Mouse (Mus musculus) mature B cell (primary cell): Measurements from ENCODE around the gene Art5.
"Not testable (repeated sequence)": the region's sequence is repeated elsewhere in the genome, so short reads cannot be mapped to it uniquely, and the experiment has no call there.

Experiments
- in situ Hi-C: fragments of 300-500 bp; cut with MboI; formaldehyde crosslinking; loops from 2 replicates; pipeline ENCODE4 v1.14.3; 2019

The Art5 gene

DNA sequence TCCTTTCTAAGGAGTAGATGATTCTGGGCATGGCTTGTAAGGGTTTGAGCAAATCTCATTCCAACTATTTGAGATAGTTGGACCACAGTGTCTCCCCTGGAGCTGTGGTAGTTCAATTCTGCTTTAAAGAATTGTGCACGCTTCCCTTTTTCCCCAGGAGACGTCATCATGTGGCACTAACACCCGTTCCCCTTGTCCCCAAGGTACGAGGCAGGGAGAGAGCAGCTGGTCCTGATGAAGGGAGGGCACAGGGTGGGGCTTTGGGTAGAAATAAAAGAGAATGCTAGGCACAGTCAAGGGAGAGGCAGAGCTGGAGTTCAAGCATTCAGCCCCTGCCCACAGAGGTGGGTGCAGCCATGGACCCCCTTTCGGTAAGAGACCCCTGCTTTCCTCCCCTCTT is 26.5 kb downstream of the Art5 start, which contains the start of gene Trpc2:
TSS of gene Trpc2 (plus strand) at position 301 of the 400 bp plus-strand sequence.
- in situ Hi-C loops = loop anchor here (25.0 kb wide), 1 partner anchor 421 kb away; the partner anchor contains the start of gene Clpb

DNA sequence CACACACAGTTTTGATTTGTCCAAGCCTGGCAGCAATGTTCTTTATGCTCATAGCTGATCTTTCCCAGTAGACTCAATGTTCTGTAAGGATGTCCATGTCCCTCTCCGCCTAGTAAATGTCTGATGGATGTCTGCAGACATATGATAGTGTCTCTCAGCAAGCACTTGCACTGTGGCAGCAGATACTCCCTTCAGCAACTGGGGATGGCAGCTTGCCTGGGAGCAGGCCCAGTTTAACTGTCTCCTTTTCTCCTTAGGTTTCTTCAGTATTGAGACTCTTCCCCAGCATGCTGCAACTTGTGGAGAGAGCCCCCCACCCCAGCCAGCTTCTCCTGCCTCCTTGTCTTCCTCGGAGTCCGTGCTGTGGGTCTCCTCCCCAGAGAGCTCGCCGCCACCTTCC is 27.5 kb downstream of the Art5 start:
- in situ Hi-C loops = loop anchor here (25.0 kb wide), 1 partner anchor 419 kb away; the partner anchor contains the start of gene Clpb

DNA sequence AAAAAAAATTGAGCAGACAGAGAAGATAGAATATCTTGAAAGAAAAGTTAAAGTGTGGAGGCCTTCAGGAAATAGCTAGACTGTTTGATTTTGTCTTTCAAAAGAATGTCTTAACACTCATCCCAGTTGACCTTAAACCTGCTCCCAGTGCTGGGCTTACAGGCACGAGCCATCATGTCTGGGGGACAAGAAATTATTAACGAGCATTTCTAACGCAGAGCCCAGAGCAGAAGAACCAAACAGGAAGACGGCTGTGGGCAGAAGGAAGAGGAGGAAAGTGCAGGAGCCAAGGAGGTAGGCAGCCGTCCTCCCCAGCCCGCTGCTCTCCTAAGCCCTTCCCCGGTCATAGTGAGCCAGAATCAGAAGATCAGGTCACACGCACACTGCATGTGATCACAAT is 29.0 kb downstream of the Art5 start:
- in situ Hi-C loops = loop anchor here (25.0 kb wide), 1 partner anchor 418 kb away; the partner anchor contains the start of gene Clpb

DNA sequence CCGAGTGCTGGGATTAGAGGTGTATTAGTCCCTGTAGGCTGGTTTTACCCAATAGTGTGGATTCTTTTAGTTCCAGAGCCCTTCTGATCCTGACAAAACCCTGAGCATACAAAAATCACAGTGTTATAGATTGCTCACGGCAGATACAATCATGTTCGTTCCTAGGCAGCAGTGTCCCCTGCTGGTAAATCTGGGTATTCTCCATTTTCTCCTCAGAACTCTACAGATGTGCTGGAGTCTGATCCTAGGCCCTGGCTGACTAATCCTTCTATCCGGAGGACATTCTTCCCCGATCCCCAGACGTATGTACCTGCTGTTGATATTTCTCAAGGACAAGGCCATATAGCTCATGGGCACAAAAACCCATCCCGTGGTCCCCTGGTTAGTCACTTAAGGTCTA is 30.8 kb downstream of the Art5 start:
- in situ Hi-C loops = loop anchor here (25.0 kb wide), 1 partner anchor 416 kb away; the partner anchor contains the start of gene Clpb

DNA sequence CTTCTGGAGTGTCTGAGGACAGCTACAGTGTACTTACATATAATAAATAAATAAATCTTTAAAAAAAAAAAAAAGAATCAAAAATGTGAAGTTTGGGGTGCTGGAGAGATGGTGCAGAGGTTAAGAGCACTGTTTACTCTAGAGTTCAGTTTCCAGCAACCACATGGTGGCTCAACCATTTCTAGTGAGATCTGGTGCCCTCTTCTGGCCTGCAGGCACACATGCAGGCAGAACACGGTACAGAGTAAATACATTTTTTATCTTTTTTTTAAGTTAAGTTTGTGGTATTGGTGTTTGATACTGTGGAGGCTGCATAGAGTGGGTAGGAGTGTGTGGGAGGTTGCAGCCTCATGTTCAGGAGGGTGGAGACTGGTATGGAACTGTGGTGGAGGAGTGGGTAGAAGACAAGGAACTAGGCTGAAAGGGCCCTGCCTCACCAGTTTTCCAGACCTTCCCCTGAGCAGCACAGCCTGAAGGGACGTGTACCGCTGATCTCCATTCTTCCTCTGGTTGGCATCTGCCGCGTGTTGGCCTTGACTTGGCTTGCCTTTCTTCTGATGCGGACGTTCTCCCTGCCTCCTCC is 32.5 kb downstream of the Art5 start:
- in situ Hi-C loops = loop anchor here (25.0 kb wide), 1 partner anchor 415 kb away; the partner anchor contains the start of gene Clpb

DNA sequence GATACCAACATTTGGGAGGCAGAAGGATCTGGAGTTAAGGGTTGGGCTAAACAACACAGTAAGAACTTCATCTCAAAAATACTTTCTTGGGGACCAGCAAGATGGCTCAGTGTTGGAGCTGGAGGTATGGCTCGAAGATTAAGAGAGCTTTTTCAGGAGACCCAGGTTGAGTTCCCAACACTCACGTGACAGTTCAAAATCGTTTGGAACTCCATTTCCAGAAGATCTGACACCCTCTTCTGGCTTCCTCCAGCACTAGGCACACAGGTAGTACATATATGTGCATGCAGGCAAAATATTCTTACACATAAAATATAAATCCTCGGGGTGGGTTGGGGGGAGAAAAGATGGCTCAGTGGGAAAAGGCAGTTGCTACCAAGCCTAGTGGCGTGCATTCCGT is 42.9 kb downstream of the Art5 start:
- in situ Hi-C loops = no loop called here

DNA sequence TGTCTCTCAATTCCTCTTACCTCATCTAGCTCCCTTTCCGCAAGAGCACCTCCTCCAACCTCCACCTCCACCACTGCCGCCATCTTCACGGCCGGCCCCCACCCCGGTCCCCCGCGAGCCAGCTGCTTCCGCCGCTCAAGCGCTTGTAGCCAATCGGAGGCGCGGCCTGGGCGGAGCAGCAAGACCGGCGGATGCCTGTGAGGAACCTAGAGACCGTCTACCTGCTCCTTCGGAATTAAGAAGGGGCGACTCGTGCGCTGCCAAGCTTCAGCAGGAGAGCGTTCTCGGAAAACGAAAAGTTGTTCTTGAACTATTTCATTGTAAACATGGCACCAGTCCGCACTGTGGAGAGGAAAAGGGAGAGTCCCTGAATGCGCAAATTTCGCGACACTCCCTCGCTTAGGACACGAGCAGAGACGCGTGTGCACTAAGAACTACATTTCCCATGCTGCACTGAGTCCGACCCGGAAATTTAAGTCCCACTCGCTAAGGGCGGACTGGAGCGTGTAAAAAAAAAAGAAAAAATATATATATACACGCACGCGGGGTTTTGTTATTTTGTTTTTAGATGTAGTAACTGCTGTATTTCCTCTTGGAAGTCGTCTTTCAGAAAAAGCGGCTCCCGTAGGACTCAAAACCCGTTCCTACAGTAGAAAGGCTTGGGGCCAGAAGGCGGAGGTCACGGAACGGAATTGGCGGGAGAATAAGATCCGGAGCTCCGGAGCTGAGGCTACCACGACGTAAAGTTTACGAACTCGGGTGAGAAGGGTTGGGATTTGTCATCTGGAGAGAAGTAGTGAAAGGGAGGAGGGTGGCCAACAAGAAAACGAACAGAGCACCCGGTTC is 44.0 kb downstream of the Art5 start, which contains the start of the genes Rnf121, Xndc1 and Xntrpc:
TSS of gene Rnf121 (minus strand) at position 424 of the 846 bp plus-strand sequence.
TSS of gene Xndc1 (plus strand) at position 466 of the 846 bp plus-strand sequence.
TSS of gene Xntrpc (plus strand) at position 668 of the 846 bp plus-strand sequence.
- in situ Hi-C loops = no loop called here

DNA sequence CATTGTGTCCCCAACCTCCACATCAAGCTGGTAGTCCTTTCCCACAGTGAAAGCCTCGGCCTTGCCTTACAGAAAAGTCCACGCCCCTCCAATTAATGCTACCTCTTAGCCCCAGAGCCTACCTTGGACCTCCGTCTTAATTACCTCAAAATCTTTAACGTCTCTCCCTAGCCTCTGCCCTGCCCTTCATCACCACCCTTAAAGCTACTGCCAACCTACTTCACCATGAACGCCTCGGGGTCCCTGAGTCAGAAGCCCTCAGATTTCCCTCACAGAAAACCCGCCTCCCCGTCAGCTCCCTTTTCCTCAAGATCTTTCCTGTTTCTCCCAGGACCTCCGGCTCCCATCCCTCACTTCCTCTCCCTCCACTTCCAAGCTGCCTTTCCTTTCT is 44.6 kb downstream of the Art5 start:
- in situ Hi-C loops = no loop called here

DNA sequence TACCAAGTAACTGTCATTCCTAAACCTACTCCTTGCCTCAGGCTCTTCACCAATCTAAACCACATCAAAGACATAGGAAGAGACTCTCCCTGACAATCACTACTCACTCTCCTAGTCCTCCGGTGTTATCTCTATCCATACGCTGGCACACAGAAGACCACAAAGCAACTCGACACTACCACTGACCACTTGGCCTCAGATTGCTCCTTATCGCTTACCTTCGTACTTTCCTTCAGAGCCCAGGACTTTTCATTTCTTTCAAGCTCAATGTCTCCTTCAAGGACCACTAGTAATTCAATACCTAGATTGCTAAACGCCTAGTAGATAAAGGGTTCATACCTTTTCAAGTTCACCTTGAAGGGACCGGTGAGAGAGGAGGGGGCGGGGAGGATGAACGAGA is 45.4 kb downstream of the Art5 start:
- in situ Hi-C loops = no loop called here

DNA sequence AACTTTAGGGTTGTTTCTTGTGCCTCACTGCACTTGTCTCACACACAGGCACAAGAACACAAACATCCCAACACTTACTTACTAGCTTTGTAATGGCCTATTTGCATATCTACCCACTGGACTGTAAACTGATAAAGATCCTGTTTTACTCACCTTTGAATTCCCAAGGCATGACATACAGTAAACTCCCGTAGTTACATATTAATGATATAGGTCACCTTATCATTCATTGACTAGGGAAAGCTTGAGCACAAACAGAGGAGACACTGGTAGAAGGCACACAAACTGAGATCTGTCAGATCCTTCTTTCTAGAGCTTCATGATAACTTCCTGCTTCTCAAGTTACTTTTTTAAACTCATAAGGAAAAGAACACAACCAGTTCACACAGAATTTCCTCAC is 47.1 kb downstream of the Art5 start:
- in situ Hi-C loops = no loop called here

DNA sequence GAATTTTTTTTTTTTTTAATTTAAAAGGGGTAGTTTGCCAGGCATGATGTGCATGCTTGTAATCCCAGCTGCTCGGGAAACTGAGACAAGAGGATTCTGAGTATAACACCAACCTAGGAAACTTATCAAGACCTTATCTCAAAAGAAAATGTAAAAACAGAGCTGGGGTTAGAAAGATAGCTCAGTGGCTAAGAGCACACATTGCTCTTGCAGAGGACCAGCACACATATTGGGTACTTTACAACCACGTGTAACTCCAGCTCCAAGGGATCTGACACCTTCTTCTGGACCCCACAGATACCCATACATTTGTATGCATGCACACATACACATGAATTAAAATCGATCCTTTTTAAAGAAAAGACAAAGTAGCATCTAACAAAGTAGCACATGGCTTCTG is 47.9 kb downstream of the Art5 start:
- in situ Hi-C loops = no loop called here

DNA sequence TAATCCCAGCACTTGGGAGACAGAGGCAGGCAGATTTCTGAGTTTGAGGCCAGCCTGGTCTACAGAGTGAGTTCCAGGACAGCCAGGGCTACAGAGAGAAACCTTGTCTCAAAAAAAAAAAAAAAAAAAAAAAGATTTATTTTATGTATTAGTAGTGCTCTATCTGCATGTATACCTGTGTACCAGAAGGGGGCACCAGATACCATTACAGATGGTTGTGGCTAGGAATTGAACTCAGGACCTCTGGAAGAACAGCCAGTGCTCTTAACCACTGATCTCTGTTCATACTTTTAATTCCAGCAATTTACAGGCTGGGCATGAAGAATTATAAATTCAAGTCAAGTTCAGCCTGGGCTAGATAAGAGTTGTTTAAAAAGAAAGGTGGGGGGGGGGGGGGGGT is 60.8 kb downstream of the Art5 start:
- in situ Hi-C loops = not testable (repeated sequence)
